Mouse (Mus musculus) heart, postnatal 0 days (tissue): ENCODE measurements around the gene Ube2d3. TPM values are rescaled to one million over a fixed set of nuclear protein-coding genes. Genes with fewer than 3 reads are reported as not detected.

Source experiments
- ATAC-seq: fragments of 200-750 bp; cut with Nextera tagmentation; 2 replicates; pipeline ENCODE4 v1.8.0; 2017; ENCODE audit warnings: low read depth, moderate number of reproducible peaks, moderate library complexity; ENCODE audit not compliant: insufficient read depth
- DNase-seq: peaks from one replicate; pipeline ENCODE4 v3.0.0-alpha.2; 2016; ENCODE audit warnings: low spot score
- H3K27ac ChIP-seq: fragments of 300-500 bp; sonication (generic); 2 replicates; pipeline ENCODE4 v1.5.1; 2014; ENCODE audit warnings: low read depth, mild to moderate bottlenecking
- H3K27me3 ChIP-seq: fragments of 300-500 bp; sonication (generic); 2 replicates; pipeline ENCODE4 v1.6.1; 2014; ENCODE audit warnings: low read length, mixed read lengths; ENCODE audit not compliant: control insufficient read depth, insufficient read depth
- H3K36me3 ChIP-seq: fragments of 300-500 bp; sonication (generic); replicated peaks from 2 replicates; pipeline ENCODE4 v1.6.1; 2014; ENCODE audit warnings: low read length, mixed read lengths; ENCODE audit not compliant: control insufficient read depth, insufficient read depth
- H3K4me1 ChIP-seq: fragments of 300-500 bp; sonication (generic); 2 replicates; pipeline ENCODE4 v1.6.1; 2014; ENCODE audit warnings: antibody characterized with exemption; ENCODE audit not compliant: control insufficient read depth, insufficient read depth
- H3K4me2 ChIP-seq: fragments of 300-500 bp; sonication (generic); 2 replicates; pipeline ENCODE4 v1.6.1; 2014; ENCODE audit warnings: low read depth, mild to moderate bottlenecking, low read length, moderate library complexity
- H3K4me3 ChIP-seq: fragments of 300-500 bp; sonication (generic); 2 replicates; pipeline ENCODE4 v1.5.1; 2014; ENCODE audit warnings: low read depth, low read length
- H3K9ac ChIP-seq: fragments of 300-500 bp; sonication (generic); replicated peaks from 2 replicates; pipeline ENCODE4 v1.6.1; 2014; ENCODE audit warnings: low read depth, low read length, mixed read lengths
- H3K9me3 ChIP-seq: fragments of 300-500 bp; sonication (generic); replicated peaks from 2 replicates; pipeline ENCODE4 v1.6.1; 2016; ENCODE audit warnings: low read length; ENCODE audit not compliant: control insufficient read depth
- CTCF ChIP-seq: IDR thresholded peaks from 2 replicates; pipeline ENCODE4 v1.5.1; 2016; ENCODE audit warnings: antibody characterized with exemption, control low read depth, low read depth
- EP300 ChIP-seq: IDR thresholded peaks from 2 replicates; pipeline ENCODE4 v1.6.1; 2016; ENCODE audit warnings: antibody characterized with exemption, low read depth
- WGBS: fragments of 180-500 bp; shearing (Covaris S2); extraction: QIAGEN DNeasy Blood & Tissue Kit; methylation state at CpG from one replicate; pipeline ENCODE4 v1.1.7; 2014; 5-methylcytosine and 5-hydroxymethylcytosine counted together
- polyA plus RNA-seq: library from polyadenylated mRNA; unstranded; fragments of >200 nt; fragmentation: Nextera tagmentation; extraction: Ambion mirVana; gene quantifications from 2 replicates; pipeline ENCODE4 v1.2.1, GENCODE M21; 2015
- total RNA-seq: library from RNA; depleted of rRNA; stranded (reverse); fragments of >200 nt; gene quantifications from 2 replicates; pipeline ENCODE4 v1.2.3, GENCODE M21; 2014; ENCODE audit warnings: low replicate concordance; rRNA removed

The Ube2d3 gene
- 944 and 1,112 TPM in 2 replicates for total RNA-seq
- polyA plus RNA-seq, result 419 and 429 TPM in 2 replicates

DNA sequence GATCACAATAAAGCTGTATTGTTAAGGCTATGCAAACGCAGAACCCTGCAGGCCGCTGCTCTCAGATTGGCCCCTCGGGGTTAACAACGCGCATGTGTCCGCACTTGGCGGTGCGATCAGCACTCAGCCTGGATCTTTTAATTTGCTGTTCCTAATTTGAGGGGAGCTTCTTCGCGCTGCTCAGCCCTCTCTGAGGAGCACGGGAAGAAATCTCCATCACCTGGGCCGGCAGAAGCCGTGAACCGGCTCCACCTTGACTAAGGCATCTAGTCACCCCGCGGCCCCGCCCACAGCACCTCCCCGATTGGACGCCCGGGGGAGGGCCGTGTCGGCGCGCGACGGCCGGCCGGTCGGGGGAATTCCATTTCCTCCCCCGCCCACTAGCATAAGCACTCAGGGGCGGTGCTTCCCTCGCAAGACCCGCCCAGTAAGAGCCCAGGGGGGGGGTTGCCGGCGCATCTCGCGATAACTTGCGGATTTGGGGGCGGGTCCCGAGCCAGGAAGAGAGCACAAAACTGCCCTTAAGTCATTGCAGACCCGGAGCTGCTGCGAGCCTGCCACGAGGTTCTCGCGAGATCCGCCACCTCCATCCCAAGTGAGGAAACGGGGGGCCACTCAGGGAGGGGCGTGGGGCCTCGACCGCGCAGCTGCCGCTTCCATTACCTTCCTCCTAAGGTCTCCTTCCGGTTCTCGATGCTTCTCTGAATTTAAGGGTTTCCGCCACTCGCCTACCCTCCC is at the start of gene Ube2d3:
Gene Ube2d3, plus strand, starts transcription at position 392 of the 738 bp plus-strand sequence.
- ATAC-seq, result peak; percentile 90
- Histone ChIP-seq H3K27ac (peak within 1 kb of the TSS; percentile 100), H3K9me3 (no peaks in the 10 kb centered on the region), H3K4me3 (peak within 1 kb of the TSS; percentile 68), H3K4me1 (peaks cover 7% of the 10 kb centered on the region), H3K27me3 (no peaks in the 10 kb centered on the region), H3K4me2 (peak within 1 kb of the TSS; percentile 95), H3K36me3 (0 out of 2 replicates have a peak, but pooled peaks cover 2% of the 10 kb centered on the region), H3K9ac (peak within 1 kb of the TSS; percentile 96)
- TF ChIP-seq CTCF, result no peak
- TF ChIP-seq EP300, result peak; percentile 99
- DNase-seq, result peak; percentile 99
- WGBS, result 1% methylated on average over 53 of the region's 56 CpGs

DNA sequence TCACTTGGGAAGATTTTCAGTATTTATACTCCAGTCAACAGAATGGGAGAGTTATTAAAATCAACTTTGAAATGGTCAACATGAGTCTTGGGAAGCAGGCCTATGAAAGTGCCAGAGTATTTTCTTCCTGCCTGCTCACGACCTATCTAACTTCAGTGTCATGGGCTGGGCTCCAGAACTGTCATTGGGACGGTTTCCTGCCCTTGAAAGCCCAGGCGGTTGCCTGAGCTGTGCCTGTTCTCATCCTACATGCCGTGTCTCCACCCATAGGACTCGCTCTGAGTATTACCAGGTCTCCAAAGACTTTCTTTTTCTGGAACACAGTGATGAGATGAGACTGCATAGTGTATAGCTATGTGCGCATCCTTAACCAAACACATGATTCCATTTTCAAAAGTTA is 44.8 kb upstream of the Ube2d3 start:
- Histone ChIP-seq H3K4me3 (no peak overlapping the region), H3K27ac (no peak overlapping the region), H3K27me3 (no peaks in the 10 kb centered on the region), H3K4me2 (no peak overlapping the region), H3K4me1 (no peaks in the 10 kb centered on the region), H3K36me3 (no peaks in the 10 kb centered on the region), H3K9ac (no peak overlapping the region), H3K9me3 (no peaks in the 10 kb centered on the region)
- no peak for ATAC-seq
- TF ChIP-seq CTCF, result no peak
- no peak for TF ChIP-seq EP300
- DNase-seq, result no peak
- 31% methylated on average over 6 of the region's 6 CpGs for WGBS

DNA sequence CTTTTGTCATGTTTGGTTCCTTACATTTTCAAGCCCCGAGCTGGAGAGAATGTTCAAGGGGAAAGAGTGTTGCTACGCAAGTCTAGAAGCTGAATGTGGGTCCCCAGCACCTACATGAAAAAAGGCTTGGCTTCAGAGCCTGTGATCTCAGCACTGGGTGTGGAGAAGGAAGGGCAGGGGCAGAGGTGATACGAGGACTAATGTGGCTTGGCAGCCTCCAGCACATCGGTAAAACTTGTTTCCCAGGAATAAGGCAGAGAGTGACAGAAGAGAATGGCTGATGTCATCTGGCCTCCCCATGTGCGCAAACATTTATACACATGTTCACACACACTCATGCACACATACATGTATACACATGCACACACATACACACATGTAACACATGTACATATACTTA is 42.9 kb upstream of the Ube2d3 start:
- Histone ChIP-seq H3K4me2 (no peak overlapping the region), H3K36me3 (no peaks in the 10 kb centered on the region), H3K4me1 (no peaks in the 10 kb centered on the region), H3K4me3 (no peak overlapping the region), H3K9me3 (no peaks in the 10 kb centered on the region), H3K9ac (no peak overlapping the region), H3K27ac (no peak overlapping the region), H3K27me3 (no peaks in the 10 kb centered on the region)
- no peak for DNase-seq
- ATAC-seq, result no peak
- WGBS, result 73% methylated on average over 5 of the region's 5 CpGs
- TF ChIP-seq EP300 (no peak), CTCF (no peak)

DNA sequence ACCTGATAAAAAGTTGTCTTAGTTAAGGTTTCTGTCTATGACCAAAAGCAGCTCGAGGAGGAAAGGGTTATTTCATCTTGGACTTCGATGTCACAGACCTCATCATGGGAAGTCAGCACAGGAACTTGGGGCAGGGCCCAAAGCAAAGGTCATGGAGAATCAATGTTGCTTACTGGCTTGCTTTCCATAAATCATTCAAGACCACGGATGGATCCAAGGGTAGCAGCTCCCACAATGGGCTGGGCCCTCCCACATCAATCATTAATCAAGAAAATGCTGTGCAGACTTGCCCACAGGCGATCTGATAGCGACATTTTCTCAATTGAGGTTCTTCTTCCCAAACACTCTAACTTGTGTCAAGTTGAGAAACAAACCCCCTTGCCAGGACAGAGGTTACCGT is 41.9 kb upstream of the Ube2d3 start:
- ATAC-seq (no peak), DNase-seq (no peak)
- Histone ChIP-seq H3K27ac (no peak overlapping the region), H3K4me1 (no peaks in the 10 kb centered on the region), H3K9ac (no peak overlapping the region), H3K27me3 (no peaks in the 10 kb centered on the region), H3K4me2 (no peak overlapping the region), H3K9me3 (no peaks in the 10 kb centered on the region), H3K4me3 (no peak overlapping the region), H3K36me3 (no peaks in the 10 kb centered on the region)
- no peak for TF ChIP-seq EP300
- no peak for TF ChIP-seq CTCF
- WGBS, result 58% methylated on average over 6 of the region's 6 CpGs

DNA sequence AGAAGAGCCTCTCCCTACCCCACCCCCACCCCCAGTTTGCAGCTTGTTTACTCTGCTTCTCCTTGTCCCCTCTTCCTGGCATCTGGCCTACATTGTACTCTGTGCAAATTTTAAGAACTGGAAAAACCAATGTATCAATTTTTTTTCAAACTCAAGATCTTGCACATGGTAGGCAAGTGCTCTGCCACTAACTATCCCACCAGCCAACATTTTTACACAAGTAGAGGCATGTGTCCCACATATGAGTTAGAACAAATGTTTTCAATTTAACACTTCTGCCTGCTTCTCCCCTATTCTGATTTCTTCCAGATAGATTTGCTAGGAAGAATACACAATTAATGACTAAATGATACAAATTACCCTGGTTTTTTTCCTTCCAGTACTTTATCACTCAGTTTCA is 40.8 kb upstream of the Ube2d3 start:
- Histone ChIP-seq H3K36me3 (no peaks in the 10 kb centered on the region), H3K9ac (no peak overlapping the region), H3K4me3 (no peak overlapping the region), H3K27ac (no peak overlapping the region), H3K9me3 (no peaks in the 10 kb centered on the region), H3K4me1 (peaks cover 2% of the 10 kb centered on the region; the same call in 1 of the 2 replicates), H3K27me3 (no peaks in the 10 kb centered on the region), H3K4me2 (no peak overlapping the region)
- DNase-seq (no peak), ATAC-seq (no peak)
- TF ChIP-seq CTCF (no peak), EP300 (no peak)
